Mouse (Mus musculus): Measurements from ENCODE around the gene Ndufs4. TPM values are rescaled to one million over a fixed set of nuclear protein-coding genes. Genes with fewer than 3 reads are reported as not detected.

Ndufs4 gene
- polyA plus RNA-seq, 1 experiment: 49.3 TPM

GRCm38 (mm10) chr13:114271410-114272105, 116.5 kb downstream of the Ndufs4 start:
- TF ChIP-seq CTCF (IDR thresholded peaks at IDR 0.05; ENCODE audit: control insufficient read depth, insufficient read depth, insufficient replicate concordance, low read depth, low read length) (no peak), POLR2A (IDR thresholded peaks at IDR 0.05; ENCODE audit: control insufficient read depth, low read depth, low read length) (no peak)
- H3K4me1 ChIP-seq (ENCODE audit: control insufficient read depth, insufficient read depth, low read length): no peaks in the 10 kb centered on the region
- H3K4me3 ChIP-seq (ENCODE audit: control insufficient read depth, low read depth, low read length): no peak overlapping the region
- no peaks in the 10 kb centered on the region for H3K27me3 ChIP-seq (ENCODE audit: control insufficient read depth, insufficient read depth, low read length)
- no peaks in the 10 kb centered on the region for H3K36me3 ChIP-seq (ENCODE audit: control insufficient read depth, insufficient read depth, low read length)
- no peak overlapping the region for H3K27ac ChIP-seq (ENCODE audit: control insufficient read depth, insufficient read depth, low read depth, low read length)

GRCm38 (mm10) chr13:114267741-114268140, 120.3 kb downstream of the Ndufs4 start:
- TF ChIP-seq CTCF (IDR thresholded peaks at IDR 0.05; ENCODE audit: control insufficient read depth, insufficient read depth, insufficient replicate concordance, low read depth, low read length) (no peak), POLR2A (IDR thresholded peaks at IDR 0.05; ENCODE audit: control insufficient read depth, low read depth, low read length) (no peak)
- H3K27ac ChIP-seq (ENCODE audit: control insufficient read depth, insufficient read depth, low read depth, low read length): no peak overlapping the region
- H3K4me3 ChIP-seq (ENCODE audit: control insufficient read depth, low read depth, low read length): no peak overlapping the region
- H3K4me1 ChIP-seq (ENCODE audit: control insufficient read depth, insufficient read depth, low read length): no peaks in the 10 kb centered on the region
- H3K27me3 ChIP-seq (ENCODE audit: control insufficient read depth, insufficient read depth, low read length): no peaks in the 10 kb centered on the region
- H3K36me3 ChIP-seq (ENCODE audit: control insufficient read depth, insufficient read depth, low read length): no peaks in the 10 kb centered on the region

DNA sequence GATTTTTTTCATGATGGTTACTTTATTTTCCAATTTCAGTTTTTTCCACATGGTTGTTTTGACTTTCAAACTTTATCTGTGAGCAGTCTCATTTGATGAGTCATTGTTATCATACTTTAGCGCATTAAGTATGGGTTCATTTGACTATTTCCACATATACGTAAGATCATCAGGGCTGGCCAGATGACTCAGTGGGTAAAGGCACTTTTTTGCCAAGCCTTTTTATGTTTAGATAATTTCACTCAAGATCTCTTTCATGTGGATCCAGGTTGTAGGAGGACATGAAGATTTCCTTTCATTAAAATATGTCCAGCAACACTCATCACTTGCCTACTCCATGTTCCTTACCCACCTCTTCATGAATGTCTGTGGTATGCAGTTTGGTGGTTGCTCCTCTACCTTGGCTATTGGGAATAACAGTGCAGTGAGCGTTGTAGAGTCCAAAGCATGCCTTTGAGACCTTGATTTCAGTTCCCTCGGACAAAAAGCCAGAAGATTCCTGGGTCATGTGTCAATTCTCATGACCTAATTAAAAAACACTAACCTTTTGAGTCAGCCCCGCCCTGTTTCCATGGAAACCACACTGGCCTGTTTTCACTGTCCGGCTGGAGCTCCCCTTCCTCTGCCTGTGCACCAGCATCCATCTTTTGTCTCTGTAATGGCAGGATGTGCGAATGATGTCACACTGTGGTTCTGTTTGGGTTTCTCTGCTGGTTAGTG, 127.4 kb downstream of the Ndufs4 start:
- Histone ChIP-seq H3K27me3 (ENCODE audit: control insufficient read depth, insufficient read depth, low read length) (no peaks in the 10 kb centered on the region), H3K4me1 (ENCODE audit: control insufficient read depth, insufficient read depth, low read length) (no peaks in the 10 kb centered on the region), H3K4me3 (ENCODE audit: control insufficient read depth, low read depth, low read length) (no peak overlapping the region), H3K27ac (ENCODE audit: control insufficient read depth, insufficient read depth, low read depth, low read length) (no peak overlapping the region), H3K36me3 (ENCODE audit: control insufficient read depth, insufficient read depth, low read length) (no peaks in the 10 kb centered on the region)
- TF ChIP-seq POLR2A (IDR thresholded peaks at IDR 0.05; ENCODE audit: control insufficient read depth, low read depth, low read length) (no peak), CTCF (IDR thresholded peaks at IDR 0.05; ENCODE audit: control insufficient read depth, insufficient read depth, insufficient replicate concordance, low read depth, low read length) (no peak)

DNA sequence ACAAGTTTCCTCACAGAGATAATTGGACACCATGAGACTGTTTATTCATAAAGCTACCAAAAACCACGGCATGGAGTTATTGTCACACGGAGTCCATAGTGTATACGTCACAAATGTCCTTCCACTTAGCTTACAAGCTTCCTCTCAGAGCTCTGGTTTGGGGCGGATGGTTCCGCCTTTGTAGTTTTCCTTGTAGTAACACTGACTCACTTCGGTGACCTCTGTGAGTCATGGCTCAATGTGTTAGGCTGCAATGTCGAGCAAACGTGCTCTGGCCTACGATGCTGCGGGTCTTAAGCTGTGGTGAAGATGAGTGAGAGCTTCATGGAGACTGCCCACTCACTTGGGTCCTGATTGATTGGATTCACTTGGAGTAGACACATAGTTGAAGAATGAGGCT, 133.4 kb downstream of the Ndufs4 start:
- TF ChIP-seq POLR2A (IDR thresholded peaks at IDR 0.05; ENCODE audit: control insufficient read depth, low read depth, low read length) (no peak), CTCF (IDR thresholded peaks at IDR 0.05; ENCODE audit: control insufficient read depth, insufficient read depth, insufficient replicate concordance, low read depth, low read length) (no peak)
- H3K36me3 ChIP-seq (ENCODE audit: control insufficient read depth, insufficient read depth, low read length): no peaks in the 10 kb centered on the region
- no peaks in the 10 kb centered on the region for H3K27me3 ChIP-seq (ENCODE audit: control insufficient read depth, insufficient read depth, low read length)
- no peak overlapping the region for H3K4me3 ChIP-seq (ENCODE audit: control insufficient read depth, low read depth, low read length)
- no peak overlapping the region for H3K27ac ChIP-seq (ENCODE audit: control insufficient read depth, insufficient read depth, low read depth, low read length)
- no peaks in the 10 kb centered on the region for H3K4me1 ChIP-seq (ENCODE audit: control insufficient read depth, insufficient read depth, low read length)

Other genes with a start within 250 kb of the Ndufs4 start
- gene Fst, start 70.7 kb upstream of the Ndufs4 start, polyA plus RNA-seq (2012; rRNA removed): 0.22 and 0.51 TPM in 2 replicates